Mouse (Mus musculus) liver, embryonic 14.5 days (tissue): ENCODE measurements at regions not wholly inside any gene's neighbourhood (a gene's known extent, or its start where the extent isn't known, plus 50 kb on each side); places are given as distances from the start of the nearest gene placed in this dataset.

Experiments
- CTCF ChIP-seq: IDR thresholded peaks from 2 replicates; pipeline ENCODE4 v1.5.1; 2016; ENCODE audit warnings: antibody characterized with exemption, low read depth, control low read depth
- EP300 ChIP-seq: IDR thresholded peaks from 2 replicates; pipeline ENCODE4 v1.6.1; 2016; ENCODE audit warnings: antibody characterized with exemption, low read depth

DNA sequence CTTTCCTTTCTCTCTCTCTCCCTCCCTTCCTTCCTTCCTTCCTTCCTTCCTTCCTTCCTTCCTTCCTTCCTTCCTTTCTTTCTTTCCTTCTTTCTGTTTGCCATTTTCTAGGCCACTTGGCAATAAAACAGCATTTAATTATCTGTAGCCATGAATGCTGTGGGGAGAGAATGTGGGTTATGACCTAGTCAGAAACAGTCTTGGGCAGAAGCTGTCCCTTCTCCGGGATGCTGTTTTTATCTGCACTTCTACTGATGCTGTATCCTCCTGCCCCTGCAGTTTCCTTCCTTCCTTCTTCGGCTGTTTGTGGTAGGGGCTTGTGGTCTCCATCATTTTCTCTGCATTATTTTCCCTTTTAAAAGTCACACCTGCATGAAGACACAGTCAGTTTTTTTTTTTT lies 272.3 kb upstream of the Sox2 start:
- TF ChIP-seq CTCF (no peak), EP300 (no peak)
